Mouse (Mus musculus) stomach, postnatal 0 days (tissue): ENCODE data around the gene Wdr34.

Experiments used
- CTCF ChIP-seq: IDR thresholded peaks from 2 replicates; pipeline ENCODE4 v1.5.1; 2016; ENCODE audit warnings: antibody characterized with exemption, low read depth, mild to moderate bottlenecking, moderate library complexity
- EP300 ChIP-seq: optimal IDR thresholded peaks from 2 replicates; pipeline ENCODE3; 2016; ENCODE audit warnings: antibody characterized with exemption

DNA sequence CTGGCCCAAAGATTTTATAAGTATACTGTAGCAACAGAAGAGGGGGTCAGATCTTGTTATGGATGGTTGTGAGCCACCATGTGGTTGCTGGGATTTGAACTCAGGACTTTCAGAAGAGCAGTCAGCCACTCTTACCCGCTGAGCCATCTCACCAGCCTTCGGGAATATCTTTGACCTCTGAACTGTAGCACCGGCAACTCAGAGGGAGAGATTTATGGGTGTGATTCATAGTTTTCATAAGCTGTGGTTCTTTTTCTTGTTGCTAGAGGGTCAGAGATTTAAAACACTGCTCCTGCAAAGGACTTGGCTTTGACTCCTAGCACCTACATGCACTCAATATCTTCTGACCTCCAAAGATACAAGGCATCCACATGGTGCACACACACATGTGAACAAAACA is 26.9 kb upstream of the Wdr34 start:
- TF ChIP-seq CTCF (no peak), EP300 (no peak)
